Mouse (Mus musculus) neural tube, embryonic 11.5 days (tissue): ENCODE results near the gene Bcl6b. TPM values are rescaled to one million over a fixed set of nuclear protein-coding genes. Genes with fewer than 3 reads are reported as not detected.
A peak's percentile ranks its signal among the peaks of the same experiment; 100 is the strongest.

Experiments used
- ATAC-seq: fragments of 200-750 bp; cut with Nextera tagmentation; 2 replicates; pipeline ENCODE4 v1.8.0; 2017; ENCODE audit warnings: moderate number of reproducible peaks, mild to moderate bottlenecking, moderate TSS enrichment, moderate library complexity; ENCODE audit not compliant: insufficient read depth, low FRiP score, low TSS enrichment
- DNase-seq: peaks from one replicate; pipeline ENCODE4 v3.0.0-alpha.2; 2015; ENCODE audit warnings: low spot score
- H3K27ac ChIP-seq: fragments of 300-500 bp; sonication (generic); 2 replicates; pipeline ENCODE4 v1.5.1; 2014; ENCODE audit warnings: low read depth, mild to moderate bottlenecking, low read length
- H3K27me3 ChIP-seq: fragments of 300-500 bp; sonication (generic); 2 replicates; pipeline ENCODE4 v1.6.1; 2014; ENCODE audit warnings: mild to moderate bottlenecking, low read length, mixed read lengths; ENCODE audit not compliant: control insufficient read depth, insufficient read depth
- H3K36me3 ChIP-seq: fragments of 300-500 bp; sonication (generic); 2 replicates; pipeline ENCODE4 v1.6.1; 2014; ENCODE audit warnings: mild to moderate bottlenecking, low read length, moderate library complexity, mixed read lengths; ENCODE audit not compliant: control insufficient read depth, insufficient read depth
- H3K4me1 ChIP-seq: fragments of 300-500 bp; sonication (generic); 2 replicates; pipeline ENCODE4 v1.6.1; 2014; ENCODE audit warnings: low read length, mixed read lengths; ENCODE audit not compliant: control insufficient read depth, insufficient read depth
- H3K4me2 ChIP-seq: fragments of 300-500 bp; sonication (generic); 2 replicates; pipeline ENCODE4 v1.6.1; 2014; ENCODE audit warnings: low read depth, mild to moderate bottlenecking, moderate library complexity
- H3K4me3 ChIP-seq: fragments of 300-500 bp; sonication (generic); 2 replicates; pipeline ENCODE4 v1.5.1; 2014; ENCODE audit warnings: low read depth, low read length
- H3K9ac ChIP-seq: fragments of 300-500 bp; sonication (generic); 2 replicates; pipeline ENCODE4 v1.6.1; 2014; ENCODE audit warnings: mild to moderate bottlenecking, low read length
- H3K9me3 ChIP-seq: fragments of 300-500 bp; sonication (generic); 2 replicates; pipeline ENCODE4 v1.6.1; 2016; ENCODE audit warnings: low read length; ENCODE audit not compliant: control insufficient read depth
- WGBS: fragments of 180-500 bp; shearing (Covaris S2); extraction: QIAGEN DNeasy Blood & Tissue Kit; methylation state at CpG from one replicate; pipeline ENCODE4 v1.1.7; 2014; 5-methylcytosine and 5-hydroxymethylcytosine counted together
- polyA plus RNA-seq: library from polyadenylated mRNA; unstranded; fragments of >200 nt; fragmentation: Nextera tagmentation; extraction: Ambion mirVana; gene quantifications from 2 replicates; pipeline ENCODE4 v1.2.1, GENCODE M21; 2014

Bcl6b gene
- polyA plus RNA-seq, 1 experiment from 2014 or later, result 6.2 TPM

DNA sequence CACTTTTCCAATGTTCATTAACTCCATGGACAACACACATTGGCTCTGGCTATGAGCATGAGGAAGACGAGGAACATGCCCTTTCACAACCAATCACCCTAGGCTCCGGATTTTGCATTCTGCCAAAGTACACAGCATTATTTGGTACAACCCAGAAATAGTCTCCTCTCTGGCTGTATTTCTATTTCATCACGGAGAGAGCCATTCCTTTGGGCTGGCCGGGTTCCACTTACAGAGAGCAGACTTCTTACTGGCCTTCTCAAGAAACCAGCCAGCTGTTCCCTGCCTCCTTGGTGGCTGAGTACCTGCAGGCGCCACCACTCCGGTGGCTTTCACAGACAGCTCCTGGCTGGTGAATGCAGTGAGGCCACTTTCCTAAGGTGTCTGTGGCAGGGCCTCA, 17.2 kb downstream of the Bcl6b start, which contains the start of gene Slc16a11:
Gene Slc16a11 (plus strand): TSS at position 330 of the 400 bp plus-strand sequence.
- no peak within 1 kb of the TSS for H3K9ac ChIP-seq
- peaks cover 48% of the 10 kb centered on the region for H3K27me3 ChIP-seq
- ATAC-seq (no peak), DNase-seq (no peak)
- H3K4me1 ChIP-seq, result peaks cover 16% of the 10 kb centered on the region
- H3K27ac ChIP-seq, result no peak within 1 kb of the TSS
- no peaks in the 10 kb centered on the region for H3K36me3 ChIP-seq
- H3K4me3 ChIP-seq, result no peak within 1 kb of the TSS
- no peak within 1 kb of the TSS for H3K4me2 ChIP-seq
- no peaks in the 10 kb centered on the region for H3K9me3 ChIP-seq
- WGBS, result 67% methylated on average over 6 of the region's 6 CpGs

DNA sequence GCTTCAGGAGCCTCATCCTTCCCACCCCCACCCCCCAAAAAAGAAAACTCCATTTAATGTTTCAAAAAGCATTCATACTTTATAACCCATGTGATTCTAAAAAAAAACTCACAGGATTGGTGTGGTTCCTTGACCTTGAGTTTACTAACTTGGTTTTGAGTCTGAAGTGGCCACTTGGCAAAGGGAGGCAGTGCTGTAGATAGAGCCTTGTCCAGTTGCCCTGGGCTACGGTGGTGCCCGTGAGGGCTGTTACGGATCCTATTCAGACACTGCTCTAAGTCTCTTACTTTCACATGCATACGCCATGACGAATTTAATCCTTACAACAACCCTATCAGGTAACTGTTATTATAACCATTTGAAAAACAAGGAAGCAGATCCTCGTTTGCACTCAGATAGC, 17.6 kb downstream of the Bcl6b start:
- Histone ChIP-seq H3K27ac (no peak overlapping the region), H3K4me2 (no peak overlapping the region), H3K9ac (no peak overlapping the region), H3K4me3 (no peak overlapping the region), H3K4me1 (peaks cover 16% of the 10 kb centered on the region), H3K27me3 (peaks cover 47% of the 10 kb centered on the region), H3K9me3 (no peaks in the 10 kb centered on the region), H3K36me3 (no peaks in the 10 kb centered on the region)
- 84% methylated on average over 6 of the region's 6 CpGs for WGBS
- DNase-seq (no peak), ATAC-seq (no peak)

GRCm38 (mm10) chr11:70210681-70211080, 18.9 kb downstream of the Bcl6b start:
- DNase-seq (no peak), ATAC-seq (no peak)
- Histone ChIP-seq H3K9ac (no peak overlapping the region), H3K4me1 (peaks cover 16% of the 10 kb centered on the region), H3K36me3 (no peaks in the 10 kb centered on the region), H3K27ac (no peak overlapping the region), H3K27me3 (peaks cover 36% of the 10 kb centered on the region), H3K4me2 (no peak overlapping the region), H3K4me3 (no peak overlapping the region), H3K9me3 (no peaks in the 10 kb centered on the region)
- WGBS, result 91% methylated on average over 2 of the region's 2 CpGs

- H3K4me3 ChIP-seq, result no peak overlapping the region
- WGBS, result 77% methylated on average over 5 of the region's 5 CpGs
- H3K4me2 ChIP-seq, result no peak overlapping the region
- ATAC-seq (no peak), DNase-seq (no peak)
- H3K27me3 ChIP-seq, result peaks cover 18% of the 10 kb centered on the region
- peaks cover 3% of the 10 kb centered on the region; the same call in 1 of the 2 replicates for H3K4me1 ChIP-seq
- H3K36me3 ChIP-seq, result no peaks in the 10 kb centered on the region
- no peaks in the 10 kb centered on the region for H3K9me3 ChIP-seq
- no peak overlapping the region for H3K9ac ChIP-seq
- H3K27ac ChIP-seq, result no peak overlapping the region
Observed at GRCm38 (mm10) chr11:70208778-70209388, 20.7 kb downstream of the Bcl6b start.

- Histone ChIP-seq H3K9me3 (no peaks in the 10 kb centered on the region), H3K4me2 (no peak overlapping the region), H3K9ac (no peak overlapping the region), H3K36me3 (no peaks in the 10 kb centered on the region), H3K27ac (no peak overlapping the region), H3K27me3 (peaks cover 3% of the 10 kb centered on the region; the same call in 1 of the 2 replicates), H3K4me3 (no peak overlapping the region), H3K4me1 (no peaks in the 10 kb centered on the region)
- DNase-seq, result no peak
- 94% methylated on average over 7 of the region's 7 CpGs for WGBS
- ATAC-seq, result no peak
Observed at GRCm38 (mm10) chr11:70207283-70207682, 22.3 kb downstream of the Bcl6b start.

DNA sequence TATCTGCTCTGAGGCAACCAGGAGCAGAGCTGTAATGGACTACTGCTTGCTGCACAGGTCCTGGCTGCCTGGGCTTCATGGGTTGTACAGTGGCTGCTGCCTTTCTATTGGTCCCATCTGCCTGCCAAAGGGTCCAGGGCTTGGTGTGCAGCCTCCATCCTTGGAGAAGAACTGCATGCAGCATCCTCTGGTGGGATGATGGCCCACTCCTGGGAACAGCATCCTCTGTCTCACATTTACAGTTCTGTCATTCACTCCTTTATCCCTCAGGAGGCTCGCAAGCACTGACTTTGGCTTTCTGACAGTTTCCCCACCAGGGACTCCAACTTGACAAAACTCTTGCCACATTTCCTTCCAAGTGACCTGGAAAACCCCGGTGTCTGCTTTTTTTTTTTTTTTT, 22.8 kb downstream of the Bcl6b start:
- Histone ChIP-seq H3K4me3 (no peak overlapping the region), H3K9me3 (no peaks in the 10 kb centered on the region), H3K27me3 (no peaks in the 10 kb centered on the region), H3K9ac (no peak overlapping the region), H3K4me2 (no peak overlapping the region), H3K4me1 (no peaks in the 10 kb centered on the region), H3K36me3 (no peaks in the 10 kb centered on the region), H3K27ac (no peak overlapping the region)
- ATAC-seq (no peak), DNase-seq (no peak)
- 87% methylated on average over 2 of the region's 2 CpGs for WGBS

DNA sequence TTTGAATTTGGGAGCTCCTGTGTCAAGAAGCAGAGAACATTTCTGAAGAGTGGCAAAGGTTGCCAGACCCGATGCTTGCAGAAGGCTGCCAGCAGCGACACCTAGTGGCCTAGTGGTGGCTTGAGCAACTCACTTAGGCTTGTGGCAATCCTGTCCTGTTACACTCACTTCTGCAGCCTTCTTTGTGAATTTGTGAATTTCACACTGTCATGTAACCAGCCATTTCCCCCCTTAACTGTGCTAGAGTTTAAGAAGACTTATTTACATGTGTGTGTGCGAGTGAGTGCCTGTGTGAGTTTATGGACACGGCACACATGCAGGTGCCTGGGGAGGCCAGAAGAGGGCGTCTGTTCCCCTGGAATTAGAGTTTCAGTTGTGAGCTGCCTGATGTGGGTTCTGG, 27.9 kb downstream of the Bcl6b start:
- Histone ChIP-seq H3K36me3 (no peaks in the 10 kb centered on the region), H3K27me3 (no peaks in the 10 kb centered on the region), H3K4me3 (no peak overlapping the region), H3K9ac (no peak overlapping the region), H3K9me3 (no peaks in the 10 kb centered on the region), H3K27ac (no peak overlapping the region), H3K4me2 (no peak overlapping the region), H3K4me1 (no peaks in the 10 kb centered on the region)
- peak; percentile 84 for DNase-seq
- ATAC-seq, result no peak
- WGBS, result 43% methylated on average over 5 of the region's 5 CpGs

GRCm38 (mm10) chr11:70200036-70200608, 29.5 kb downstream of the Bcl6b start:
- Histone ChIP-seq H3K36me3 (no peaks in the 10 kb centered on the region), H3K4me2 (no peak overlapping the region), H3K4me1 (no peaks in the 10 kb centered on the region), H3K9me3 (no peaks in the 10 kb centered on the region), H3K9ac (no peak overlapping the region), H3K27ac (no peak overlapping the region), H3K4me3 (no peak overlapping the region), H3K27me3 (no peaks in the 10 kb centered on the region)
- WGBS, result 90% methylated on average over 5 of the region's 5 CpGs
- no peak for ATAC-seq
- no peak for DNase-seq

DNA sequence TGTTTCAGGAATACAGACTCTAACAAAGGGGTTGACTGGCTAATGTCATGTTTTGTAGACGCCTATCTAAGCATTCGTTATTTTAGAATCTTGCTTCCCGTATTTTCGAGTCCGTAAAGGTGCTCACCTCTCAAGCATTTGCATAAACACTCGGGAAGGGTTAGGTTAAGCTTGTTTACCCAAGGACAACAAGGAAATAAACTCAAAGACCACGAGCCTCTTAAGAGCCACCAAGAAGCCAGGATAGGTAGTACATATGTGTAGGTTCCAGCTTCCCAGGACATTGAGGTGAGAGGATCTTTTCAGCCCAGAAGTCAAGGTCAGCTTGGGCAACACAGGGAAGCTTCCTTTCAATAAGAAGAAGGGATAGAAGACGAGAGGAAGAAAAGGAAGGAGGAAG, 30.5 kb downstream of the Bcl6b start:
- Histone ChIP-seq H3K27me3 (no peaks in the 10 kb centered on the region), H3K36me3 (no peaks in the 10 kb centered on the region), H3K9me3 (no peaks in the 10 kb centered on the region), H3K4me1 (no peaks in the 10 kb centered on the region), H3K4me2 (no peak overlapping the region), H3K9ac (no peak overlapping the region; the same call in 1 of the 2 replicates), H3K27ac (no peak overlapping the region), H3K4me3 (no peak overlapping the region)
- ATAC-seq, result no peak
- 85% methylated on average over 8 of the region's 8 CpGs for WGBS
- DNase-seq, result no peak
